Mouse (Mus musculus) spleen, adult 2 months (tissue): ENCODE measurements around the gene Rbpms2. TPM values are rescaled to one million over a fixed set of nuclear protein-coding genes. Genes with fewer than 3 reads are reported as not detected.

ENCODE experiments used
- DNase-seq, 2 experiments: peaks; one replicate each; pipeline versions ENCODE4 v3.0.0 to v3.0.0-alpha.2; 2012 to 2021; ENCODE audit warnings: low spot score in 2 of 2, low read depth in 1 of 2
- H3K27ac ChIP-seq: fragments of 200-500 bp; 2 replicates; pipeline ENCODE4 v1.5.1; 2012; ENCODE audit warnings: low read length, inconsistent platforms; ENCODE audit not compliant: insufficient read depth
- H3K27me3 ChIP-seq: fragments of 200-500 bp; 2 replicates; pipeline ENCODE4 v1.6.1; 2012; ENCODE audit warnings: mild to moderate bottlenecking, moderate library complexity, low read length, inconsistent platforms; ENCODE audit not compliant: control insufficient read depth, insufficient read depth
- H3K36me3 ChIP-seq: fragments of 200-500 bp; 2 replicates; pipeline ENCODE4 v1.6.1; 2012; ENCODE audit warnings: mild to moderate bottlenecking, low read length, inconsistent platforms; ENCODE audit not compliant: control insufficient read depth, insufficient read depth
- H3K4me1 ChIP-seq: fragments of 200-500 bp; 2 replicates; pipeline ENCODE4 v1.6.1; 2011; ENCODE audit warnings: inconsistent platforms; ENCODE audit not compliant: control insufficient read depth, insufficient read depth, insufficient read length
- H3K4me3 ChIP-seq: fragments of 200-500 bp; 2 replicates; pipeline ENCODE4 v1.5.1; 2011; ENCODE audit warnings: mild to moderate bottlenecking, inconsistent platforms; ENCODE audit not compliant: insufficient read depth, insufficient read length; ENCODE audit errors: extremely low read depth
- CTCF ChIP-seq: fragments of 200-500 bp; IDR thresholded peaks from 2 replicates; pipeline ENCODE4 v1.5.1; 2011; ENCODE audit warnings: mild to moderate bottlenecking, inconsistent platforms; ENCODE audit not compliant: insufficient read depth, insufficient read length, insufficient replicate concordance; ENCODE audit errors: extremely low read depth
- POLR2A ChIP-seq: fragments of 200-500 bp; IDR thresholded peaks from 2 replicates; pipeline ENCODE4 v1.6.1; 2011; ENCODE audit warnings: low read depth, low read length, inconsistent platforms
- WGBS: fragments of 180-500 bp; shearing (Covaris S2); methylation state at CpG from one replicate; pipeline ENCODE4 v1.1.7; 2018; 5-methylcytosine and 5-hydroxymethylcytosine counted together
- polyA plus RNA-seq: library from polyadenylated mRNA; depleted of rRNA; stranded (reverse); fragments of >200 nt; gene quantifications from 2 replicates; pipeline ENCODE4 v1.2.3, GENCODE M21; 2012; rRNA removed

The Rbpms2 gene
- 13.9 and 17.9 TPM in 2 replicates for polyA plus RNA-seq

DNA sequence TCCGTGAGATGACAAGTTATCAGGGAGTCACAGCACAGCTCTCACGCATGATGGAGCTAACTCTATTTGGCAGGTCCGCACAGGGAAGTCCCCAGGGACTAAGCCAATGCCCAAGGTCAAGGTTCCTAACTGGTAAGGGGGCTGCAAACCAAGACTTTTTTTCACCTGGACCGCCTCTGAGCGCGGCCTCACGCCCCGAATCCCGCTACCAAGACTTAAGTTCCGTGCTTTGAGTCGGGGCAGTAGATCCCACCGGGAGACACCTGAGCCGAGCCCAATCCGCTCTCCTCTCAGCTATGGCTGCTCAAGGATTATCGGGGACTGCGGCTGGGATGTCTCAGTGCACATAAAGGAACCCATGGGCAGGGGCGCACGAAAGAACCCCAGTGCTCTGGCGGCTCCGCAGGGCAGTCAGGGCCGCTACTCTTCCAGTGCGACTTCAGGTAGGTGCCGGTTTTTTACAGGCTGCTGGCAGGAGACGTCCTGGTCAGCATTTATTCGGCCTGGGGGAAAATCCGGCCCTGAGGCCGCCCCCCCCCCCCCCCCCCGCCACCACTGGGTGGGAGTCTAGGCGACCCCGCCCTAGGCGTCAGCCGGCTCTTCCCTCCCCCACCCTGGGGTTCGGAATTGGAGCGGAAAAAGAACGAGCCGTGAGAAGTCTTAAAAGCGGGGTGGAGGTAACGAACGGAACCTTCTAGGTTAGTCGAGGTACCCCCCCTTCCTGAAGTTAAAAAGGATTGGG, at the start of gene Rbpms2:
Gene Rbpms2 (plus strand): TSS at position 624 of the 742 bp plus-strand sequence.
- no peak for DNase-seq
- no peak within 1 kb of the TSS; the same call in 1 of the 2 replicates for H3K27ac ChIP-seq
- H3K4me1 ChIP-seq: peaks cover 3% of the 10 kb centered on the region; the same call in 1 of the 2 replicates
- H3K4me3 ChIP-seq: peak within 1 kb of the TSS; percentile 72
- peaks cover 25% of the 10 kb centered on the region for H3K27me3 ChIP-seq
- H3K36me3 ChIP-seq: no peaks in the 10 kb centered on the region
- TF ChIP-seq POLR2A: no peak
- 7% methylated on average over 40 of the region's 40 CpGs for WGBS

DNA sequence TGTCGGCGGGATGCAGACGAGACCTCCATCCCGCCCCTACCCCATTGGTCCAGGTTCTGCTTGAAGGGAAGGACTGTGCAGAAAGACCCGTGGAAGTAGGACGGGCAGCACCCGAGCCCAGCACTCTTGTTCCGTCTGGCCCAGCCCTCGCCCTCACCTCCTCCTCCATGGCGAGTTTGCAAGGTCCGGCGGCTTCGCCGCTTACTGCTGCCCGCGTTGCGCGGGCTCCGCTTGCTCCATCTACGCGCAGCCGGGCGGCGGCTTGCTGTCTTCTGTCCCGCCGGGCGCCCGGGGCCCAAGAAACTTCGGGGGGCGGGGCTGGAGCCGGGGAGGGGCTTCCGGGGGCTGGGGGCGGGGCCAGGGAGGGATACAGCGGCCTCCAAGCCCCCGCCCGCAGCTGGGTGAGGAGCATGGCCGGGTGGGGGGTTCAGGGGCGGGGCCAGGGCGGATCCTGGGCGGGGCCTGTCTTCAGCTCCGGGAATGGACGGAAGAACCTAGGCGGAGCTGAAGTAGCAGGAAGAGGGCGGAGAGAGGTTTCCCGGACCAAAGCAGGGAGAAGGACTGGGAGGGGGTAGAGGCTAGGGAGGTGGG, 49.6 kb upstream of the Rbpms2 start, which contains the start of gene Plekho2:
Gene Plekho2 (minus strand): TSS at position 260 of the 591 bp plus-strand sequence.
- peak within 1 kb of the TSS; percentile 96 for H3K4me3 ChIP-seq
- no peaks in the 10 kb centered on the region; the same call in 1 of the 2 replicates for H3K36me3 ChIP-seq
- WGBS: 1% methylated on average over 45 of the region's 45 CpGs
- peaks cover 26% of the 10 kb centered on the region for H3K4me1 ChIP-seq
- no peak for TF ChIP-seq CTCF
- TF ChIP-seq POLR2A: peak; percentile 92
- DNase-seq: peak; percentile 87 to 88
- H3K27me3 ChIP-seq: no peaks in the 10 kb centered on the region
- H3K27ac ChIP-seq: peak within 1 kb of the TSS; percentile 88

DNA sequence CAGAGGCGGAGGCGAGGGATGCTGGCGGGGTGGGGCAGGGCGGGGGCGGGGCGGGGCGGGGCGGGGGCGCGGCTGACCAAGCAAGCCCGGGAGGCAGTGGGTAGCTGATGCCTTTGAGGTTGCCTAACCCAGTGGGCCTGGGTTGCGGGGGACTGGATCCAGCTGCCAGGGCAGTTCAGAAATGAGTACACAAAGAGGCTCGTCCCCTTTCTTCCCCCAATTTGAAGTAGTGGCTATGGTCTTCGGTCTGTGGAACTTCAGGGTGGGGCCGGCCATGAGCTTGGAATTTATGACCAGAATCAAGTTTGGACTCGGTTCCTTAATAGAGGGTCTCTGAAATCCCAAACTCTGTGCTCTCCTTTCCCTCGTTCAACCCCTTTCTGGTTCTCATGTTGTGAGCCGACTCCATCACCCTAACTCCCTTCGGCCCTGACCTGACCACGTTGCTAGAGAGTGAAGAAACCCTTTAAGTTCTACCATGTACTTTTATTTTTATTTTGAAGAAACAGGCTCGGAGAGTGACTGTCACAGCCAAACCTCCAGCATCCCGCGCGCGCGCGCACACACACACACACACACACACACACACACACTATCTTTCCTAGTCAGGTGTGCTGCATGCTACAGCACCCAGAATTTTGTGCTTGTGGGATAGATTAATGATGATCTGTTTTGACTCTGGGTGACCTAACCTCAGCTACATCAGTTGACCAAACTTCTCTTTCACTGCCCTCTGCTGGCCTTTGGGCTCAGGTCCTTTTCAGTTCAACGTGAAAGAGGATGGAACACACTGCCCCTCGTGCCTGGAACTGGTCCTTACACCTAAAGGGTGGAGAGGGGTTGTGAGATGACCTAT, 48.8 kb upstream of the Rbpms2 start:
- Histone ChIP-seq H3K36me3 (no peaks in the 10 kb centered on the region), H3K27ac (peak overlapping the region; percentile 88), H3K4me3 (peak overlapping the region; percentile 60), H3K27me3 (no peaks in the 10 kb centered on the region), H3K4me1 (peaks cover 19% of the 10 kb centered on the region)
- WGBS: under 1% methylated on average over 19 of the region's 29 CpGs
- no peak for TF ChIP-seq POLR2A
- peak; percentile 96; the same call in 1 of the 2 replicates for TF ChIP-seq CTCF
- DNase-seq: peak; percentile 91 to 92

DNA sequence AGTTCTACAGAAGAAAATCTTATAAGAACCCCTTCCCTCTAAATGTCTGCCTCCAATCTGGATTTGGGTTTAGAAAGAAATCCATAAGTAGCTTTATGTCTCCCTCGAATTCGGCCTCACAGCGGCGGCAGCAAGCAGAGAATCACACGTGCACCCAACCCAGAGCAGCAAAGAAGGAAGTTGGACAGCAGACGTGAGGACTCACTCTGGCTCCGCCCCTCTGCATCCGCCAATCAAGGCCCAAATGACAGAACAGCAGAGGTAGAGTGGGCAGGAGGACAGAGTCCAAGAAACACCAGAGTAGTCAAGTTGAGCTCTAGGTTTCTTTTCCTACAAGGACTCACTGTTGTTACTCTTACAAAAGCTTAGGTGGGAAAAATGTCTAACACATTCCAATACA, 46.4 kb upstream of the Rbpms2 start:
- Histone ChIP-seq H3K36me3 (no peaks in the 10 kb centered on the region), H3K4me3 (no peak overlapping the region), H3K4me1 (peaks cover 7% of the 10 kb centered on the region), H3K27me3 (no peaks in the 10 kb centered on the region), H3K27ac (no peak overlapping the region)
- DNase-seq: peak; percentile 50 to 66
- TF ChIP-seq CTCF (no peak), POLR2A (no peak)
- WGBS: 2% methylated on average over 8 of the region's 8 CpGs

DNA sequence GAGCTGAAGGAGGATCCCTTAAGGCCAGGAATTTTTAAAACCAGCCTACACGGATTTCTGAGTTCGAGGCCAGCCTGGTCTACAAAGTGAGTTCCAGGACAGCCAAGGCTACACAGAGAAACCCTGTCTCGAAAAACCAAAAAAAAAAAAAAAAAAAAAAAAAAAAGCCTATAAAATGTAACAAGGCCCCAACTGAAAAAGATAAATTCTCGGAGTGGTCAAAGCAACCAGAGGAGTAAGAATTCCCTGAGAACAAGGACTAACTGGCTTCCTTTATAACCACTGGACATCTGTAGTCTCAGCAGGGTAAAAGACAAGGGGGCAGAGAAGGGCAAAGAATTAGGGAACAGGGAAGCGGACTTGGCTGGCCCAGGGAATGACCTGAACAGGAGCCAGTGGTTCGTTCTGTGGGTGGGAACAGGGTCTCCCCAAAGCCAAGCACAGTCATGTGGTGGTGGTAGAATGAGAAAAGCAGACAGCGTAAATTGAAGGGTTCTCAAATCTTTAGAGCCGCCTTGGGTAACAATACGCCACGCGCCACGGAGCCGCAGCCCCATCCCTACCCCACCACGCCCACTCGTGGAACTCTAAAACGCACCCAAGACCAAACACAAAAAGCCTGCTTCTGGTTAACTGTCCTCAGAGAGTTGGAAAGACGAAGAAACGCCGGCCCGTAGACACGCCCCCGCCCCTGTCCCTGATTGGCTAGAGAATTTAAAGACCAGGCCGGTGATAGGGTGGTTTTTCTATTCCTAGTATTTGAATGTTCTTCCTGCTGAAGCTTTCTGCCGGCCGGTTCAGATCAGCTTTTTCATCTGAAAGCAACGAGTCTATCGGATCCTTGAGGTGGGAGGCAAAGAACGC, 42.8 kb upstream of the Rbpms2 start, which contains the start of gene Pif1:
Gene Pif1 (plus strand): TSS at position 755 of the 864 bp plus-strand sequence.
- peak; percentile 52 to 78 for DNase-seq
- Histone ChIP-seq H3K27ac (no peak within 1 kb of the TSS), H3K36me3 (no peaks in the 10 kb centered on the region), H3K4me3 (peak within 1 kb of the TSS; percentile 56), H3K4me1 (peaks cover 9% of the 10 kb centered on the region; the same call in 1 of the 2 replicates), H3K27me3 (no peaks in the 10 kb centered on the region)
- TF ChIP-seq POLR2A: no peak
- TF ChIP-seq CTCF: no peak
- 14% methylated on average over 28 of the region's 28 CpGs for WGBS

DNA sequence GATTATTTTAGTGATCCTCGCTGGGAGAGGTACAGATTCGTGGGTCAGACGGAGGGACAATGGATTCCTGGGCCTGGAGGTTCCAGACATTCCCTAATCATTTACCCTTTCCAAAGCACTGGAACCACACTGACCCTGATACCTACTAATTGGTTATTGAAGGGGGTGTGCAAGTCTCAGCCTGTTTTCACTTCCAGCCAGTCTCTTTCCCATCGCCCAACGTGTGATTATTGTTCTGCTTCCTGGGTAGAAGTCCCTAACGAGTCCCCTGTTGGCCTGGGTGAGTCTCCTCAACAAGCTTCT, 42.2 kb upstream of the Rbpms2 start:
- Histone ChIP-seq H3K36me3 (no peaks in the 10 kb centered on the region), H3K4me3 (peak overlapping the region; percentile 56), H3K4me1 (peaks cover 9% of the 10 kb centered on the region; the same call in 1 of the 2 replicates), H3K27me3 (no peaks in the 10 kb centered on the region), H3K27ac (no peak overlapping the region)
- WGBS: under 1% methylated on average over 6 of the region's 6 CpGs
- DNase-seq: no peak
- TF ChIP-seq POLR2A (no peak), CTCF (no peak)
